Mouse (Mus musculus) kidney, embryonic 16.5 days (tissue): ENCODE data around the gene Kalrn. TPM values are rescaled to one million over a fixed set of nuclear protein-coding genes. Genes with fewer than 3 reads are reported as not detected.

Experiments used
- ATAC-seq: fragments of 200-750 bp; cut with Nextera tagmentation; 2 replicates; pipeline ENCODE4 v1.8.0; 2017; ENCODE audit warnings: moderate TSS enrichment; ENCODE audit not compliant: low FRiP score, low TSS enrichment
- H3K27ac ChIP-seq: fragments of 300-500 bp; sonication (generic); 2 replicates; pipeline ENCODE4 v1.5.1; 2014; ENCODE audit warnings: low read length
- H3K27me3 ChIP-seq: fragments of 300-500 bp; sonication (generic); 2 replicates; pipeline ENCODE4 v1.6.1; 2014; ENCODE audit warnings: low read length, control low read depth, mixed read lengths; ENCODE audit not compliant: insufficient read depth
- H3K36me3 ChIP-seq: fragments of 300-500 bp; sonication (generic); 2 replicates; pipeline ENCODE4 v1.6.1; 2014; ENCODE audit warnings: low read length, control low read depth, mixed read lengths; ENCODE audit not compliant: insufficient read depth
- H3K4me1 ChIP-seq: fragments of 300-500 bp; sonication (generic); 2 replicates; pipeline ENCODE4 v1.6.1; 2014; ENCODE audit warnings: low read length, control low read depth, mixed read lengths; ENCODE audit not compliant: insufficient read depth
- H3K4me2 ChIP-seq: fragments of 300-500 bp; sonication (generic); replicated peaks from 2 replicates; pipeline ENCODE4 v1.6.1; 2014; ENCODE audit warnings: low read depth, low read length
- H3K4me3 ChIP-seq: fragments of 300-500 bp; sonication (generic); 2 replicates; pipeline ENCODE4 v1.5.1; 2014; ENCODE audit warnings: mild to moderate bottlenecking, low read length
- H3K9ac ChIP-seq: fragments of 300-500 bp; sonication (generic); replicated peaks from 2 replicates; pipeline ENCODE4 v1.6.1; 2014; ENCODE audit warnings: low read length
- H3K9me3 ChIP-seq: fragments of 300-500 bp; sonication (generic); 2 replicates; pipeline ENCODE4 v1.6.1; 2016; ENCODE audit warnings: low read length, control low read depth
- WGBS: fragments of 180-500 bp; shearing (Covaris S2); extraction: QIAGEN DNeasy Blood & Tissue Kit; methylation state at CpG from one replicate; pipeline ENCODE4 v1.1.7; 2014; 5-methylcytosine and 5-hydroxymethylcytosine counted together
- polyA plus RNA-seq: library from polyadenylated mRNA; unstranded; fragments of >200 nt; fragmentation: Nextera tagmentation; extraction: Ambion mirVana; gene quantifications from 2 replicates; pipeline ENCODE4 v1.2.1, GENCODE M21; 2015

The Kalrn gene
- polyA plus RNA-seq, 1 experiment from 2014 or later = 15.2 TPM

GRCm38 (mm10) chr16:33939636-33940035 is 633.7 kb downstream of the Kalrn start:
- WGBS = 12% methylated on average over 9 of the region's 9 CpGs
- ATAC-seq = 0 out of 2 replicates have a peak, but pooled peaks have one; percentile 8
- H3K27me3 ChIP-seq = no peaks in the 10 kb centered on the region; the same call in 1 of the 2 replicates
- no peaks in the 10 kb centered on the region for H3K9me3 ChIP-seq
- no peak overlapping the region; the same call in 1 of the 2 replicates for H3K9ac ChIP-seq
- H3K36me3 ChIP-seq = no peaks in the 10 kb centered on the region
- no peak overlapping the region for H3K4me3 ChIP-seq
- peaks cover 58% of the 10 kb centered on the region for H3K4me1 ChIP-seq
- 0 out of 2 replicates have a peak overlapping the region, but pooled peaks have one; percentile 33 for H3K27ac ChIP-seq
- H3K4me2 ChIP-seq = no peak overlapping the region

- no peak for ATAC-seq
- Histone ChIP-seq H3K4me2 (no peak overlapping the region), H3K27me3 (no peaks in the 10 kb centered on the region; the same call in 1 of the 2 replicates), H3K36me3 (no peaks in the 10 kb centered on the region), H3K9me3 (no peaks in the 10 kb centered on the region), H3K4me3 (no peak overlapping the region), H3K9ac (no peak overlapping the region), H3K4me1 (peaks cover 62% of the 10 kb centered on the region), H3K27ac (no peak overlapping the region)
- 58% methylated on average over 2 of the region's 2 CpGs for WGBS
These were observed 634.2 kb downstream of the Kalrn start for GRCm38 (mm10) chr16:33939133-33939531.

GRCm38 (mm10) chr16:33938311-33939132 is 634.8 kb downstream of the Kalrn start:
- Histone ChIP-seq H3K9ac (no peak overlapping the region), H3K9me3 (no peaks in the 10 kb centered on the region), H3K36me3 (no peaks in the 10 kb centered on the region), H3K27ac (0 out of 2 replicates have a peak overlapping the region, but pooled peaks have one; percentile 16), H3K4me2 (no peak overlapping the region), H3K4me1 (peaks cover 64% of the 10 kb centered on the region), H3K4me3 (no peak overlapping the region), H3K27me3 (no peaks in the 10 kb centered on the region; the same call in 1 of the 2 replicates)
- 51% methylated on average over 12 of the region's 12 CpGs for WGBS
- ATAC-seq = no peak

- no peak for ATAC-seq
- Histone ChIP-seq H3K9ac (no peak overlapping the region), H3K4me3 (no peak overlapping the region), H3K4me1 (peaks cover 60% of the 10 kb centered on the region), H3K27me3 (no peaks in the 10 kb centered on the region; the same call in 1 of the 2 replicates), H3K36me3 (no peaks in the 10 kb centered on the region), H3K27ac (no peak overlapping the region), H3K4me2 (no peak overlapping the region), H3K9me3 (no peaks in the 10 kb centered on the region)
- 76% methylated on average over 8 of the region's 8 CpGs for WGBS
These were observed 635.8 kb downstream of the Kalrn start for GRCm38 (mm10) chr16:33937567-33937966.

- Histone ChIP-seq H3K36me3 (no peaks in the 10 kb centered on the region), H3K9me3 (no peaks in the 10 kb centered on the region), H3K27ac (no peak overlapping the region), H3K9ac (no peak overlapping the region), H3K4me3 (no peak overlapping the region), H3K27me3 (no peaks in the 10 kb centered on the region; the same call in 1 of the 2 replicates), H3K4me2 (no peak overlapping the region), H3K4me1 (peaks cover 55% of the 10 kb centered on the region)
- no peak for ATAC-seq
- WGBS = 76% methylated on average over 4 of the region's 4 CpGs
These were observed 636.4 kb downstream of the Kalrn start for GRCm38 (mm10) chr16:33936885-33937284.

- Histone ChIP-seq H3K9ac (no peak overlapping the region), H3K27ac (no peak overlapping the region), H3K27me3 (no peaks in the 10 kb centered on the region; the same call in 1 of the 2 replicates), H3K36me3 (no peaks in the 10 kb centered on the region), H3K4me1 (peaks cover 43% of the 10 kb centered on the region), H3K9me3 (no peaks in the 10 kb centered on the region), H3K4me2 (no peak overlapping the region), H3K4me3 (no peak overlapping the region)
- WGBS = 83% methylated on average over 6 of the region's 6 CpGs
- no peak for ATAC-seq
These were observed 637.9 kb downstream of the Kalrn start for GRCm38 (mm10) chr16:33935407-33935785.

- Histone ChIP-seq H3K4me2 (no peak overlapping the region), H3K27ac (peak overlapping the region; percentile 55), H3K27me3 (no peaks in the 10 kb centered on the region; the same call in 1 of the 2 replicates), H3K36me3 (no peaks in the 10 kb centered on the region), H3K9ac (0 out of 2 replicates have a peak overlapping the region, but pooled peaks have one; percentile 33), H3K9me3 (no peaks in the 10 kb centered on the region), H3K4me3 (no peak overlapping the region), H3K4me1 (peaks cover 37% of the 10 kb centered on the region)
- WGBS = 32% methylated on average over 5 of the region's 5 CpGs
- peak; percentile 20; the same call in 1 of the 2 replicates for ATAC-seq
These were observed 638.5 kb downstream of the Kalrn start for GRCm38 (mm10) chr16:33934701-33935406.

- 90% methylated on average over 11 of the region's 11 CpGs for WGBS
- ATAC-seq = no peak
- H3K4me3 ChIP-seq = no peak overlapping the region
- H3K4me2 ChIP-seq = no peak overlapping the region
- no peak overlapping the region for H3K9ac ChIP-seq
- no peak overlapping the region for H3K27ac ChIP-seq
- peaks cover 33% of the 10 kb centered on the region for H3K4me1 ChIP-seq
- H3K36me3 ChIP-seq = no peaks in the 10 kb centered on the region
- H3K27me3 ChIP-seq = no peaks in the 10 kb centered on the region; the same call in 1 of the 2 replicates
- no peaks in the 10 kb centered on the region for H3K9me3 ChIP-seq
These were observed 639.9 kb downstream of the Kalrn start for GRCm38 (mm10) chr16:33933411-33933810.

GRCm38 (mm10) chr16:33932126-33932525 is 641.2 kb downstream of the Kalrn start:
- WGBS = 63% methylated on average over 5 of the region's 5 CpGs
- H3K27me3 ChIP-seq = no peaks in the 10 kb centered on the region
- H3K9me3 ChIP-seq = no peaks in the 10 kb centered on the region
- H3K27ac ChIP-seq = no peak overlapping the region
- no peak overlapping the region for H3K4me2 ChIP-seq
- no peak for ATAC-seq
- H3K4me3 ChIP-seq = no peak overlapping the region
- H3K4me1 ChIP-seq = peaks cover 29% of the 10 kb centered on the region
- no peak overlapping the region for H3K9ac ChIP-seq
- no peaks in the 10 kb centered on the region for H3K36me3 ChIP-seq
